Mouse (Mus musculus) E14TG2a.4 (cell line): ENCODE measurements at regions not wholly inside any gene's neighbourhood (a gene's known extent, or its start where the extent isn't known, plus 50 kb on each side); places are given as distances from the start of the nearest gene placed in this dataset.

Experiments used
- CTCF ChIP-seq: conservative IDR thresholded peaks from 2 replicates; pipeline ENCODE4 v1.5.1; 2014; ENCODE audit warnings: low read length
- NANOG ChIP-seq: IDR thresholded peaks from 2 replicates; pipeline ENCODE4 v1.6.1; 2014; ENCODE audit warnings: borderline replicate concordance, low read length, mixed read lengths

GRCm38 (mm10) chr10:91566116-91566774 lies 385.1 kb upstream of the Tmpo start:
- TF ChIP-seq CTCF: no peak
- no peak for TF ChIP-seq NANOG
